Mouse (Mus musculus) ovary, postnatal 14 days (tissue): ENCODE measurements around the gene Mtcl1.

Experiments used
- DNase-seq: peaks from one replicate; pipeline ENCODE4 v3.0.0; 2022; ENCODE audit warnings: low spot score

Mtcl1 gene

GRCm38 (mm10) chr17:66324836-66325235, 124.7 kb downstream of the Mtcl1 start:
- no peak for DNase-seq

- DNase-seq = no peak
Measured at GRCm38 (mm10) chr17:66322646-66323255, 126.8 kb downstream of the Mtcl1 start.

- DNase-seq = no peak
Measured at GRCm38 (mm10) chr17:66321933-66322332, 127.6 kb downstream of the Mtcl1 start.

GRCm38 (mm10) chr17:66320716-66321372, 128.7 kb downstream of the Mtcl1 start:
- DNase-seq = no peak

GRCm38 (mm10) chr17:66318031-66318430, 131.5 kb downstream of the Mtcl1 start:
- no peak for DNase-seq

- no peak for DNase-seq
Measured at GRCm38 (mm10) chr17:66317576-66317975, 132.0 kb downstream of the Mtcl1 start.

- DNase-seq = no peak
Measured at GRCm38 (mm10) chr17:66317156-66317555, 132.4 kb downstream of the Mtcl1 start.

- no peak for DNase-seq
Measured at GRCm38 (mm10) chr17:66315451-66315850, 134.1 kb downstream of the Mtcl1 start.

- no peak for DNase-seq
Measured at GRCm38 (mm10) chr17:66314566-66315285, 134.8 kb downstream of the Mtcl1 start.

GRCm38 (mm10) chr17:66301906-66302305, 147.6 kb downstream of the Mtcl1 start:
- no peak for DNase-seq

- DNase-seq = no peak
Measured at GRCm38 (mm10) chr17:66301267-66301666, 148.3 kb downstream of the Mtcl1 start.

- DNase-seq = no peak
Measured at GRCm38 (mm10) chr17:66297721-66298120, 151.8 kb downstream of the Mtcl1 start.

- no peak for DNase-seq
Measured at GRCm38 (mm10) chr17:66293581-66293980, 156.0 kb downstream of the Mtcl1 start.

- no peak for DNase-seq
Measured at GRCm38 (mm10) chr17:66289894-66290293, 159.7 kb downstream of the Mtcl1 start.
